Mouse (Mus musculus): ENCODE measurements around the gene Olfr70.

Olfr70 gene

DNA sequence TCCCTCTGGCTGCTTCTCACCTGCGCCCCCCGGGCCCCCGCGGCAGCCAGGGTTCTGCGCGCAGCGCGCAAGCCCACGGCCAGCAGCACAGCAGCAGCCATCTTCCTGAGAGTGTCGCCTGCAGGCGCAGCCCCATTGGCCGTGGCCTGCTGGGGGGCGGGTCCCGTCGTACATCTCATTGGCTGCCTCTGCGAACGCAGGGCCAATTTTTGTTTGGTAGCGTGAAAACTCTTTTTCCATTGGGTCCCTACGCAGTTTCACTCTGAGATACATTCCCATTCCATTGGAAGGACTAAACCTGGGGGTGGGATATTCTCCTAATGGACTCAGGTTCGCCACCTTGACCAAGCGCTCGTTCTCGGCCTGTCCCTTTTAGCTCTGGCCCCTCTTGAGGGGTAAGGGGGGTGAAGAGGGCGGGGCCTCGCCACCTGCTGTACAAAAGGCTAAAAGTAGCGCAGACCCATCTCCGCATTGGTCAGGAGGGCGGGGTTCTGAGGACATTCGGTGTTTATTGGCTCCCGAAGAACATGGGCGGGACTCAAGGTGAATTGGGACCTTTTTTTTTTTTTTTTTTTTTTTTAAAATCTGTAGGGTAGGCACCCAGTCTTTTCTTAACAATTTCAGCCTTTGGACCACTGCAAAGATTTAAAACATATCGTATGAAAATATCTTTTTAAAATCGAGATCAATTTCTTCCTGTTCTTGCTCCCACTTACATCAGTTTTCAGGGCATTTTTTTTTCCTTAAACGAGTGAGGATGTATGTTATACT, 44.1 kb downstream of the Olfr70 start, which contains the start of gene Hint2:
TSS of gene Hint2 (minus strand) at position 128 of the 771 bp plus-strand sequence.
- intact Hi-C loops (cut with DNase I), result no loop called here

DNA sequence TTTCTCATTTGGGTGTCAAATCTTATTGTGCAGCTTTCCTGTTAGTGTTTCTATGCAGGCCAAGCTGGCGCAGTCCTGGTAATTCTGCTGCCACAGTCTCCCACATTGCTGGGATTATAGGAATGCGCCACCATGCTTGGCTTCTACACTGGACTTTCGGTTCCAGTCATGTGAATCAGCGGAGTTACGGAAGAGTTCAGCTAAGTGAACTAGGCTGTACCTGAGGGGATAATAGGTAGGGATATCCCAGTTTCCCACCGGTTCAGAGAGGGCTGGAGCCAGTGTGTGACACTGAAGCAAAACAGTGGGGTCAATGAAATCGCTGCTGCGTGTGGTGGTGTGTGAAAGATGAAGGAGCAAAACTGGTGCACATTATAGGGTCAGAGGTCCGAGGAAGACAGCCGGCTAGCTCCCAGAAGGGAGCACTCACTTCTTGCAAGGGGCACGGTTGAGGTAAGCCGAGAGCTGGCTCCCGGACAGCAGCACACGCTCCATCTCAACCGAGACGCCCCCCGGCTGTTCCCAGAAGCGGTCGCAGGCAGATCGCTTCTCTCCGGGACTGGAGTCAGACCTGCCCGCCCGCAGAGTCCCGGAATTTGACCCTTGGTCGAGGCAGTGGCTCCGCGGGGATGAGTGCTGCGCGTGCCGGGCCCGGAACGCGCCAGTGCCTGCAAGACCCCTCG, 44.8 kb downstream of the Olfr70 start:
- intact Hi-C loops (cut with DNase I), result no loop called here

DNA sequence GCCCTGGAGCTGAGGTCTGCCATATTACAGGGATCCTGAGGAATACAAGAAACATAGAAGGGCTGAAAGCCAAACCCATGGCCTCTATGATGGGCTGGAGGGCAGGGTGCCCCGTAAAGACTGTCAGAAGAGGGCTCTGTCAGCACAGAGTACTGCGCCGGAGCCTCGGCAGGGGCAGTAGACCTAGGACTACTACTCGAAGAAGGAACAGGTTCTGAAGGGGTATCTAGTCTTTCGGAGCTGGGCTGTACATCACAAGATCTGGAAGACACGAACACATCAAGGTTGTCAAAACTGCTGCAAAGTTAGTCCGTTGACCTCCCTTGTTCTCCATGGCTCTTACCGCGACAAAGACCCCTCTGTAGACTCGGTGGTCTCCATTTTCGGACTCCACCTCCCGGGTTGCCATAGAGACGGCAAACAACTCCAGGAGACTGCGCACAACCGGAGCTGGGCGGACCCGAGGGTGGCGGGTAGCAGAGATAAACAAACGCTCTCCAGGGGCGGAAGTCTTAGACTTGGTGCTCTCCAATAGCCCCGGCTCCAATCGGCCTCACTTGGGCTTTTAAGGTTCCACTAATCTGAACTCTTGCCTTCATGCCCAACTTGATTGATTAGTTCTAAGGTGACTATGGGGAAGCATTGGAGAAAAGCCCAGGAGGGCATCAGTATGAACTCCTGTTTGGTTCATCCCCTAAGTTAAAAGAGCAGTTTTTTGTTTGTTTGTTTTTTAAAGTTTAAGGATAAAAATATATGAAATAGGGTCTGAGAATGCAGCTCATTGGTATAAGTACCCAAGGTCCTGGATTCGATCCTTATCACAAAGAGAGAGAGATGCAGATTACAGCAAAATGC, 47.2 kb downstream of the Olfr70 start, which contains the start of gene Spag8:
TSS of gene Spag8 (minus strand) at position 434 of the 855 bp plus-strand sequence.
- intact Hi-C loops (cut with DNase I), result no loop called here

DNA sequence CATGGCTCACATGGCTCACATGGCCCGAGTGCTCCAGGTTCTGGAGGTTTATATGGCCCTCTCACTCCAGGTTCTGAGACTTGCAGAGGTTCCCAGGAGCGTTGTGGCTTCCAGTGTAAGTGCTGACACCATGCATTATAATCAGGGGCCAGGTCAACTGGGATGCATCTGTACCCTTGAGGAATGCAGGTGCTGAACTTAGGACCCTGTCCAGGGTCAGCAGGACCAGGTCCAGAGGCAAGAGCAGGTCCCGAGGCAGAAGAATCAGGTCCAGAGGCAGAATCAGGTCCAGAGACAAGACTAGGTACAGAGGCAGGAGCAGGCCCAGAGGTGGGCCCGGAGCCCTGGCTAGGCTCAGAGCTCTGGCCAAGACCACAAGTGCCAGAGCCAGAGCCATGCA, 47.9 kb downstream of the Olfr70 start:
- intact Hi-C loops (cut with DNase I), result no loop called here

DNA sequence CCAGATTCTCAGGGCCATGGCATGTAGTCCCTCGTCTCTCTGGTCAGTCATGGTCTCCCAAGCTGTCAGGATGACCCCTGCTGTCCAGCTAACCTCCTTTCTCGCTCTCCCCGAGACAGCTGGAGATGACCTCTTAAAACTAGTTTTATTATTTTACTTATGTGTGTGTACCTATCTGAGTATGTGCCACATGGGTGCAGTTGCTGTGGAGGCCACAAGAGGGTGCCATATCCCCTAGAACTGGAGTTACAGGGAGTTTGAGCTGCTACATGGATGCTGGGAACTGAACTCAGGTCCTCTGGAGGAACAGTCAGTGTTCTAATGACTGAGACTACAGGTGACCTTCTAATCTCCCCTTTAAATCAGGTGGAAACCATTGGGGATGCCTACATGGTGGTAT, 50.8 kb downstream of the Olfr70 start:
- intact Hi-C loops (cut with DNase I), result no loop called here
